Mouse (Mus musculus) adrenal gland, adult 2 months (tissue): Measurements from ENCODE around the gene Dpy19l3. TPM values are rescaled to one million over a fixed set of nuclear protein-coding genes. Genes with fewer than 3 reads are reported as not detected.

Experiments
- DNase-seq: peaks from one replicate; pipeline ENCODE4 v3.0.0; 2021
- polyA plus RNA-seq: library from polyadenylated mRNA; depleted of rRNA; stranded (reverse); fragments of >200 nt; gene quantifications from 2 replicates; pipeline ENCODE4 v1.2.3, GENCODE M21; 2012
- total RNA-seq, 2 experiments: library from RNA; stranded (reverse); gene quantifications; 2 replicates each; pipeline ENCODE4 v1.2.3; 2021

The Dpy19l3 gene
- total and polyA plus RNA-seq, 3 experiments, result 9.5 to 71.8 (median 52.1) TPM

- no peak for DNase-seq
Observed at GRCm38 (mm10) chr7:35688781-35689349, 65.4 kb downstream of the Dpy19l3 start.

DNA sequence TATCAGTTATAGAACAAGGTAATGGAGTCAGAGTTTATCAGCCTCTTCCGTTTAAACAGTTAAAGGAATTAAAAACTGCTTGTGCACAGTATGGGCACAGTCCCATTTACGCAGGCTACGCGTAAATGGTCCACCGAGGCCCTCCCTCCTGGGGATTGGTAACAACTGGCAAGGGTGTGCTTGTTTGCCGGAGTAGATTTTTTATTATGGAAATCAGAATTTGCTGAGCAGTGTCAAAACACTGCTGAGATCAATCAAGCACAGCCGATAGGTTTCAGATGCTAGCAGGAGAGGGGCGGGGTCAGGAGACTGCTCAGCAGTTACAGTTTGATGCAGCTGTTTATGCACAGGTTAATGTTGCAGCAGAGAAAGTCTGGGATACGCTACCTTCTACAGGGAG lies 66.0 kb downstream of the Dpy19l3 start:
- DNase-seq, result no peak

DNA sequence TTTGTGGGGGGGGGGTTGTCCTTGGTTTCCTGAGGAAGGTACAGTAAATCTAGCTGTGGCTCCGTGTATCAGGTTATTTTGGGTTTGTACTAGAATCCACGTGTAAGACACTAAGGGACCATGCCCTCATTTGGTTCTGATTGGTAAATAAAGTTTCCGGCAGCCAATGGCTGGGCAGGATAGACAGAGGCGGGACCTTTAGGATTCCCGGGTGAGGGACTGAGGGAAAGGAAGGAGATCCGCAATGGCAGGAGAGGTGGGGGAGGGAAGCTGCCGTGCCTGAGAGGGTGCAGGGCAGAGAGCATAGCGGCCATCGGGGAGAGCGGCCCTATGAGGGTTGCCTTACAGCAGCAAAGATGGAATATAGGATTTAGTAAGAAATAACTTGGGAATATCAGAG lies 67.0 kb downstream of the Dpy19l3 start:
- peak; percentile 69 for DNase-seq

DNA sequence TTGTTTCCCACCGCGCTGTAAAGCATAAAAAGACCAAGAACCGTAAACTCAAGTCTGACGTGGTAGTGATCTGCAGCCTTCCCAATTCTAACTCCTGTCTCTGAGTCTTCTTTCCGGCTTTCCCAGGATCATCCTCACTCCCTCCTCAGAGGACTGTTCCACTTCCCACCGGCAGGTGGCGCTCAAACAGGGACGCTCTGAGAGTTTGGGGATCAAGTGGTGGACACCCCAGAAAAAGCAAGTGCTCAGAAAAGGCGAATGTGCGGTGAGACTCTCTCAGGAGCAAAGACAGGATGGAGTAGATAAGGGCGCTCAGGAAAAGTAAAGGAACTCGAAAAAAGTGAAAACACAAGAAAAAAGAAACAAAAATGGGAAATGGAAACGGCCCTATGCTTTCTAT lies 67.5 kb downstream of the Dpy19l3 start:
- peak; percentile 73 for DNase-seq

GRCm38 (mm10) chr7:35686216-35686615 lies 68.0 kb downstream of the Dpy19l3 start:
- DNase-seq, result no peak

DNA sequence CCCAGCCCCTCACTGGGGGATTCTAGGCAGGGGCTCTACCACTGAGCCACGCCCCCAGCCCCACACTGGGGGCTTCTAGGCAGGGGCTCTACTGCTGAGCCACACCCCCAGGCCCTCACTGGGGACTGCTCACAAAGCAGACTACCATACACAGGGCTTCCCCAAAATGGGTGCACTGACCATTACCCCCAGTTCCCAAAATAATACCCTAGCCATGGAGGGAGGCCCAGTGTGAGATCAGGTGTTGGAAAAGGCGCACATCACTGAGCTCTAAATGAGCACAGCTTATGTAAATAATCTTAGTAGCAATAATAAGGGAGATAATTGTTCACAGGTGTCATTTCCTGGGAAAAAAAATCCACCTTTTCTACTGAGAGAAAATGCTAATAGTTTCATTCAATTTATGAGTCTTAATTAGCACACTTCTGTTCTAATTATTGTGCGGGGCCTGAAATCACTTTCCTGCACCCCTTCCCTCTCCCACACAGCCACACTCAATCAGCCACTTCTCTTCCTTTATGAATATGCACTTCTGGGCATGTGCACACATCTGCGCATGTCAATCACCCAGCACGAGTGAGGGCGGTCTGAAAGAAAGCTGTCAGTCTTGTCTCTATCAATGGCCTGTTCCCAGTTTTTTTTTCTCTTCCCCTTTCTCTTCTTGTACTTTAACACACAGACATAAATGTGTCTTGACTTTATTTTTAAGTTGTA lies 70.7 kb downstream of the Dpy19l3 start:
- no peak for DNase-seq

DNA sequence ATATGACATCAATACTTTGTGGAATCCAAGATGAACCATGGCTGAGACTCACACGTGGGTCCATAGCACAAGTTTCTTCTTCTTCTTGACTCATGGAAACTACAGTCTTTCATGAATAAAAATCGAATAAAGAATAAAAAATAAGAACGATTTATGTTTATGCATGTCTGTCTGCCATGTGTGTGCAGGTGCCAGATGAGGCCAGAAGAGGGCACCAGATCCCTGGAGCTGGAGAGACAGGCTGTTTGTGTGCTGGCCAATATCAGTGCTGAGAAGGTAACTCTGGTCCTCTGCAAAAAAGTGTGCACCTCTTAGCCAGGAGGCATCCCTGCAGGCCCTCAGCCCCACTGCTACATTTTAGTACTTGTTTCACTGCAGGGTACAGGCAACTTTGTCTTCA lies 72.7 kb downstream of the Dpy19l3 start:
- DNase-seq, result no peak

DNA sequence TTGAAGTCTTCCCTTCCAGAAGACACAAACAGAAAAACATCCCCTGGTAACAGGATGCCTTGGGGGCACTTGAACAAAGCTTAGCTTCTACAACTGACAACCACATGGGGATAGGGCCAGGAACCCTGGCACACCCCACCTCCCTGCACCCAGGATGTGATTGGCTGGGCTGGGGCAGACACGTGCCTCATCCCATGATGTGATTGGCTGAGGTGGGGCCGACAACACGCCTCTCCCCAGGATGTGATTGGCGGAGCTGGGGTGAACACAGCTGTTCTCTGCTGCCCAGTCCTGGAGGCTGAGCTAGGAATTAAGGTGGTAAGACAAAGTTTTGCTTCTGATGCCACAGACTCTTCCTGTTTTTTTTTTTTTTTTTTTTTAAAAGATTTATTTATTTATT lies 75.3 kb downstream of the Dpy19l3 start:
- no peak for DNase-seq

- no peak for DNase-seq
Observed at GRCm38 (mm10) chr7:35668066-35669041, 85.9 kb downstream of the Dpy19l3 start.

DNA sequence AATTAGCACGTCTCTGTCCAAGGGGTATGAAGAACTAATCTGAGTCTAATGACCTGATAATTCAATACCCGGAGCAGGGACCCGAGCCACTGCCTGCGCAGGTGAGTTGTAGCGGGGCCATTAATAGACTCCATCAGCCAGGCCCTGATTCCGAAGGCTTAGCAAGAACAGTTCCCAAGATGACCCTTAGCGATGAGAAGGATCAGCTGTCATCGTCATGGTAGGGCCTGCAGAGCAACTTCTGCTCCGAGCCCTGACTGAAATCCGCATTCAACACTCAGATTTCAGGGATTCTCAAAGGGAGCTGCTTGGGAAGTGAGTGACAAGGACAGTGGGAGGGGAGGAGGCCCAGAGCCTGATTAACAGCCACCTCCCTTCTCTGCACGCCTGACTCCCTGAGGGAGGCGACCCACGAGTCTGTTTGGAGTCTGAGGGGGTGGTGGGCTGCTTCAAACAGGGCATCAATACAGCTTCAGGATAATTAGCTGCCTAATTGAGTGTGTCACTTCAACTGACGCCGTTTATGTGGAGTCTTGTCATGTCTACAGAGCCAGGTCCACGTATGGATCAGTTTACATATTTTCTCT lies 90.4 kb downstream of the Dpy19l3 start:
- DNase-seq, result no peak

DNA sequence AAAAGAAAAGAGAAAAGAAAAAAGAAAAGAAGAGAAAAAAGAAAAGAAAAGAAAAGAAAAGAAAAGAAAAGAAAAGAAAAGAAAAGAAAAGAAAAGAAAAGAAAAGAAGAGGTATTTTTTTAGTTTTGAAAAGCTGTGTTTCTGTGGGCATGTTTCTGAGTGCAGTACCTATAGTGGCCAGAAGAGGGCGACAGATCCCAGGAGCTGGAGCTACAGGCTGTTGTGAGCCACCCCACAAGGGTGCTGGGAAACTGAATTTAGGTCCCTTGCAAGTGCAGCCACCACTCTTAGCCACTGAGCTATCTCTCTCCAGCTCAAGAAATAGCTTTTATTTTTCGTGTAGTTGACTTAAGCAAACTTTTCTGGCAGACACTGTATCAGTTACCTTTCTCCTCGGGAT lies 95.1 kb downstream of the Dpy19l3 start:
- no peak for DNase-seq

DNA sequence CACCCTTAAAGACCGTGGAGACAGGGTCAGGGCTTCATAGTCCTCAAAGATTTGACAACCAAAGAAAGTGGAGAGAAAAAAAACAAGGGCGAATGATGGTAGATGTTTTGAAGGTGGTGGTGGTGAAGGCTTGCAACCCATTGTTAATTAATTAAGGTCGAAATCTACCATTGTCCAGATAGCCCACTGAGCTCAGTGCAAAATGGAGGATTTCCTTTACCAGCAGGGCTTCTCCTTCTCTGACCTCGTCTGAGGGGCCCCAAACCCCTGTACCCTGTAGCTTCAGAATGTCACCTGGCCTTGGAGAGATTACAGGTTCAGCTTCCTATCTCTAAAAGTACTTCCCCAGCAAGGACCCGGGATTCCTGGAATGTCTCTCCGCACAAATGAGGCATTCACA lies 96.4 kb downstream of the Dpy19l3 start:
- no peak for DNase-seq

- DNase-seq, result no peak
Observed at GRCm38 (mm10) chr7:35651583-35652270, 102.5 kb downstream of the Dpy19l3 start.

DNA sequence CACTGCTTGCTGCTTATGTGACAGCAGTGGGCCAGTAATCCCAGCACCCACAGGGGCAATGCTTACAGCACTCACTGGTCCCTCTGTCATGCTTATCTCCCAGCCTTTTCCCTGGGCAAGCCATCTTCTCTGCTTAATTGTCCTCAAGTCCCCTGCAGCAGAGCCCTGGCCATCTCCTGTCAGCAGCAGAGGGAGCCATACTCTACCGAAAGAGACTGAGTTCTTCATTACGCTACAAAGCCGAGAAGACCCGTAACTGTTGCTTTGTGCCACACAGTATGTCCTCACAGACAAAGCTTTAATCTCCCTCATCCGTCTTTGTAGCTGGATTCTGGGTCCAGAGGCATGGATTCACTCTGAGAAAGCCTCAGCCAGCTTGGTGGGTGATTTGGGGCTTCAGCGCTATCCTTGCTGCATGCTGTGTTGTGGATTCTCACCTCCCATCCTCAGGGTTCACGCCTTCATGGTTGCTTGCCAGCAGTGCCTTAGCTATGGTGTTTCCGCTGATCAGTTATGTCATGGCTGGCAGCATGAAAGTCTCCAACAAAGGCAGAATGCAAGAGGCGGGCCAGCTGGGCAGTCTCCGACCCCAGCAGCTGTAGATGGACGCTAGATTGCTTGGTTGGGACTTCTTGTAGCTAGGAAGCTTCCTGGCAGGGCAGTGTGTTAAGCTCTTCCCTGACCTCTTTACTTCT lies 103.4 kb downstream of the Dpy19l3 start:
- DNase-seq, result no peak

DNA sequence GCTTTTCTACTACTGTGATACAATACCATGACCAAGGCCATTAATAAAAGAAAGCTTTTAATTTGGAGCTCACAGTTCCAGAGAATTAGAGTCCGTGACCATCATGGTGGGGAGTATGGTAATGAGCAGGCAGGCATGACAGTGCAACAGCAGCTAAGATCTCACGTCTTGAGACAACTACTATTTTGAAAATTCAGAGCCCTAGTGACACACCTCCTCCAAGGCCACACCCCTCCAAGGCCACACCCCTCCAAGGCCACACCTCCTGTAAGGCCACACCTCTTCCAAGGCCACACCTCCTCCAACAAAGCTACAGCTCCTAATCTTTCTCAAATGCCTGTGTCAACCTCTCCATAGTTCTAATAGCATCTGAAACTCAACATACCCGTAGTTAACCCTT lies 105.2 kb downstream of the Dpy19l3 start:
- DNase-seq, result peak; percentile 44

DNA sequence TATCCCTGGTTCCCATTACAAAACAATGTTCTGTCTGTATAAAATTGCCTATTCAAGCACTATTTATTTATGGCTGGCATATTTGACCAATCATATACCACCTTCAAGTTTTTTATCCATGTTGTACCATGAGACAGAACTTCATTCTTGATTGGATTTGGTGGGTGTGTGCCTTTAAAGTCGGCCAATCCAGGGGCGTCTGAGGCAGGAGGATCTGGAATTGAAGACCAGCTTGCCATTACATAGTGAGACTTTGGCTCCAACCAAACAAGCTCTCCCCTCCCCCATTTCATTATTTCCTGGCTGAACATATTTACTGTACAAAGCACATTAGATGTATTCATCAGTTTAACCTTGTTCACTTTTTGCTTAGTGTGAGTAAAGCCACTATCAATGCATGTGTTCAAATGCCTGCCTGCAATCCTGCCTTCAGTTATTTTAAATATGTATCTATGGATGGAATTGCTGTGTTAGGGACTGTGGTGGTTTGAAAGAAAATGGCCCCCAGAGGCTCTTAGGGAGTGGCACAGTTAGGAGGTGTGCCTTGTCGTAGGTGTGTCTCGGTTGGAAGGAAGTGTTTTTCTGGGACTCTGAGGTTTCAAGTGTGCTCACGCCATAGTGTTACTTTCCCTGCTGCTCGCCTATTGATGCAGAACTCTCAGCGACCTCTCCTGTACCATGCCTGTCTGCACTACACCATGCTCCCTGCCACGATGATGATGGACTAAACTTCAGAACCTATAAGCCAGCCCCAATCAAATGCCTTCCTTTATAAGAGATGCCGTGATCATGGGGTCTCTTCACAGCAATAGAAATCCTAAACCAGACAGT lies 105.8 kb downstream of the Dpy19l3 start:
- no peak for DNase-seq

- DNase-seq, result peak; percentile 98
Observed at GRCm38 (mm10) chr7:35647101-35647698, 107.1 kb downstream of the Dpy19l3 start, which contains the start of gene Pdcd5. Gene Pdcd5 (minus strand): TSS chr7:35647521.

- peak; percentile 45 for DNase-seq
Observed at GRCm38 (mm10) chr7:35646317-35647081, 107.8 kb downstream of the Dpy19l3 start.

- no peak for DNase-seq
Observed at GRCm38 (mm10) chr7:35640072-35640471, 114.2 kb downstream of the Dpy19l3 start.
